Mouse (Mus musculus): ENCODE measurements at regions not wholly inside any gene's neighbourhood (a gene's known extent, or its start where the extent isn't known, plus 50 kb on each side); places are given as distances from the start of the nearest gene placed in this dataset.

GRCm38 (mm10) chr2:77358176-77358575, 77.8 kb upstream of the Sestd1 start:
- Histone ChIP-seq H3K27me3 (no peaks in the 10 kb centered on the region), H3K4me2 (no peak overlapping the region), H3K4me3 (no peak overlapping the region), H3K9ac (no peak overlapping the region), H3K36me3 (no peaks in the 10 kb centered on the region), H3K9me3 (no peaks in the 10 kb centered on the region), H3K27ac (no peak overlapping the region), H3K4me1 (no peaks in the 10 kb centered on the region)
- no peak for ATAC-seq (ENCODE audit: insufficient number of reproducible peaks, low FRiP score, low TSS enrichment, low read depth)
- 67% methylated on average over 6 of the region's 6 CpGs for WGBS

- ATAC-seq (ENCODE audit: insufficient number of reproducible peaks, low FRiP score, low TSS enrichment, low read depth), result no peak
- Histone ChIP-seq H3K4me1 (no peaks in the 10 kb centered on the region), H3K9me3 (no peaks in the 10 kb centered on the region), H3K4me2 (no peak overlapping the region), H3K4me3 (no peak overlapping the region), H3K27ac (no peak overlapping the region), H3K36me3 (no peaks in the 10 kb centered on the region), H3K9ac (no peak overlapping the region), H3K27me3 (no peaks in the 10 kb centered on the region)
- WGBS, result 71% methylated on average over 10 of the region's 10 CpGs
Measured at GRCm38 (mm10) chr2:77356798-77357197, 76.4 kb upstream of the Sestd1 start.

DNA sequence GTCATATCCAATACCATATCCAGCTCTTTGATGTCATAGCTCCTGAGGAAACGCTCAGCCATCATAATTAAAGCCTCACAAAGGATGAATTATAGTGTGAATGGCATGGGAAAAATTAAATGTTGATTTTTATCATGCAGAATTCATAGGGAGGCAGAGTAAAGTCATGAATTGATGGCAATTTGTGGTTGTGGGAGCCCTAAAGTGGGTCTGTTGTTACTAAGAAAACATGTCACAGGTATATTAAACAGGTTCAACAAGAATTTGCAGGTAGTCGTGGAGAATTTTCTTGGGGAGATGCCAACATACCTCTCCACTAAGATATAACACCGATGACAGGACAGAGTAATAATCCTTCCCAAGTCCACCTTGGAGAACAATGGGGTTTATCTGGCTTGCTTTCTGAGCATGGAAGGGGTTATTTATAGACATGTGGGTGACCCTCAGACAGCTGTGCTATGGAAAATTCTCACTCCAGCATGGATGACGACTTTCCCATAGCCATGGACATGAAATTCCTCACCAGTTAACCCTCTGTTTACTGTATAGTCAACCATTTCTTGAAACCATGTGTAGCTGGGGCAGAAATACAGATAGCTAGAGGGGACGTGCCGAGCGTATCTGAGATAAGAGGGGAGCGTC, 71.7 kb upstream of the Sestd1 start:
- 62% methylated on average over 8 of the region's 8 CpGs for WGBS
- no peaks in the 10 kb centered on the region for H3K4me1 ChIP-seq
- H3K27ac ChIP-seq, result no peak overlapping the region
- H3K27me3 ChIP-seq, result no peaks in the 10 kb centered on the region
- no peak overlapping the region for H3K4me2 ChIP-seq
- H3K9me3 ChIP-seq, result no peaks in the 10 kb centered on the region
- H3K4me3 ChIP-seq, result no peak overlapping the region
- no peak for ATAC-seq (ENCODE audit: insufficient number of reproducible peaks, low FRiP score, low TSS enrichment, low read depth)
- H3K36me3 ChIP-seq, result no peaks in the 10 kb centered on the region
- H3K9ac ChIP-seq, result no peak overlapping the region

DNA sequence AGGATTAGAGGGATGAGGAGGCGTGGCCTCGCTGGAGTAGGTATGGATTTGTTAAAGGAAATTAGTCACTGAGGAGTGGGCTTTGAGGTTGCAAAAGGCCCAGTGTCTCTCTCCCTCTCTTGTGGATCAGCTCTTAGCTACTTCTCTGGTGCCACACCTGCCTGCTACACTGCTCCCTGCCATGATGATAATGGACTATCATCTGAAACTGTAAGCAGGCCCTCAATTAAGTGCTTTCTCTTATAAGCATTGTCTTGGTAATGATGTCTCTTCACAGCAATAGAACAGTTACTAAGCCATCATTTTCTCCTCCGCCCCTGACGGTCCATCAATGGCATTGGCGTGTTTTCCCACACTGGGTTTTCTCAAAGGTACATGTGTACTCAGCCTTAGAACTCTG, 66.6 kb upstream of the Sestd1 start:
- Histone ChIP-seq H3K27me3 (no peaks in the 10 kb centered on the region), H3K36me3 (no peaks in the 10 kb centered on the region), H3K9ac (no peak overlapping the region), H3K9me3 (no peaks in the 10 kb centered on the region), H3K4me1 (peaks cover 4% of the 10 kb centered on the region; the same call in 1 of the 2 replicates), H3K27ac (no peak overlapping the region), H3K4me3 (no peak overlapping the region), H3K4me2 (no peak overlapping the region)
- ATAC-seq (ENCODE audit: insufficient number of reproducible peaks, low FRiP score, low TSS enrichment, low read depth), result no peak
- 95% methylated on average over 5 of the region's 5 CpGs for WGBS

- no peak overlapping the region for H3K4me3 ChIP-seq
- no peaks in the 10 kb centered on the region for H3K27me3 ChIP-seq
- no peaks in the 10 kb centered on the region for H3K9me3 ChIP-seq
- H3K4me2 ChIP-seq, result no peak overlapping the region
- H3K27ac ChIP-seq, result no peak overlapping the region
- no peak for ATAC-seq (ENCODE audit: insufficient number of reproducible peaks, low FRiP score, low TSS enrichment, low read depth)
- peaks cover 4% of the 10 kb centered on the region; the same call in 1 of the 2 replicates for H3K4me1 ChIP-seq
- H3K36me3 ChIP-seq, result no peaks in the 10 kb centered on the region
- 88% methylated on average over 16 of the region's 16 CpGs for WGBS
- H3K9ac ChIP-seq, result no peak overlapping the region
Measured at GRCm38 (mm10) chr2:77343736-77344440, 63.5 kb upstream of the Sestd1 start.

DNA sequence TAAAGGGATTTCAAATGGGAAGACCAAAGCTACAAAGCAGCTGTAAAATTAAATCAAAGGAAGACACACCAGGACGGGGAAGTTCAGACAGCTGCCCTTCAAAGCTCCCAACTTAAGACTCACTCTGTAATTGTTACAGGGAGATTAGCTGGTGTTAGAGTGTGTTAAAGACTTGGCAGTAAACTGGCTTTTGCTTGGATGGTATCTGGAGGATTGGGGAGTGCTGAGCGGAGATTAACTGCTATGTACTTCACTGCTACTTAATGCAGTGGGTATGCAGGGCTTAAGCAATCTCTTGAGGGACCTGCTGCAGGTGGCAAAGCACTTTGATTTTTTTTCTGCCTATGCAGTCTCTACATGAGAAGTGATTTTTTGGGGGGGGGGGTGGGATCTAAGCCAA, 62.0 kb upstream of the Sestd1 start:
- ATAC-seq (ENCODE audit: insufficient number of reproducible peaks, low FRiP score, low TSS enrichment, low read depth), result no peak
- Histone ChIP-seq H3K4me1 (peaks cover 4% of the 10 kb centered on the region; the same call in 1 of the 2 replicates), H3K27me3 (no peaks in the 10 kb centered on the region), H3K9ac (no peak overlapping the region), H3K4me2 (no peak overlapping the region), H3K36me3 (no peaks in the 10 kb centered on the region), H3K9me3 (no peaks in the 10 kb centered on the region), H3K4me3 (no peak overlapping the region), H3K27ac (no peak overlapping the region)
- 19% methylated on average over 2 of the region's 2 CpGs for WGBS

- Histone ChIP-seq H3K9me3 (no peaks in the 10 kb centered on the region), H3K4me3 (no peak overlapping the region), H3K27me3 (no peaks in the 10 kb centered on the region), H3K9ac (no peak overlapping the region), H3K27ac (no peak overlapping the region), H3K4me1 (peaks cover 4% of the 10 kb centered on the region; the same call in 1 of the 2 replicates), H3K4me2 (no peak overlapping the region), H3K36me3 (no peaks in the 10 kb centered on the region)
- WGBS, result 38% methylated on average over 12 of the region's 12 CpGs
- ATAC-seq (ENCODE audit: insufficient number of reproducible peaks, low FRiP score, low TSS enrichment, low read depth), result no peak
Measured at GRCm38 (mm10) chr2:77341575-77342332, 61.4 kb upstream of the Sestd1 start.

- Histone ChIP-seq H3K4me1 (peaks cover 1% of the 10 kb centered on the region), H3K36me3 (no peaks in the 10 kb centered on the region), H3K27me3 (no peaks in the 10 kb centered on the region), H3K4me2 (no peak overlapping the region), H3K9ac (no peak overlapping the region), H3K4me3 (no peak overlapping the region), H3K27ac (no peak overlapping the region), H3K9me3 (no peaks in the 10 kb centered on the region)
- no peak for ATAC-seq (ENCODE audit: insufficient number of reproducible peaks, low FRiP score, low TSS enrichment, low read depth)
- WGBS, result 83% methylated on average over 6 of the region's 6 CpGs
Measured at GRCm38 (mm10) chr2:77340076-77340475, 59.7 kb upstream of the Sestd1 start.

- no peak for ATAC-seq (ENCODE audit: insufficient number of reproducible peaks, low FRiP score, low TSS enrichment, low read depth)
- no peak overlapping the region for H3K27ac ChIP-seq
- no peaks in the 10 kb centered on the region for H3K27me3 ChIP-seq
- 85% methylated on average over 3 of the region's 3 CpGs for WGBS
- H3K4me2 ChIP-seq, result no peak overlapping the region
- peaks cover 11% of the 10 kb centered on the region for H3K4me1 ChIP-seq
- no peak overlapping the region for H3K9ac ChIP-seq
- no peaks in the 10 kb centered on the region for H3K36me3 ChIP-seq
- H3K4me3 ChIP-seq, result no peak overlapping the region
- H3K9me3 ChIP-seq, result no peaks in the 10 kb centered on the region
Measured at GRCm38 (mm10) chr2:77337786-77338406, 57.5 kb upstream of the Sestd1 start.

DNA sequence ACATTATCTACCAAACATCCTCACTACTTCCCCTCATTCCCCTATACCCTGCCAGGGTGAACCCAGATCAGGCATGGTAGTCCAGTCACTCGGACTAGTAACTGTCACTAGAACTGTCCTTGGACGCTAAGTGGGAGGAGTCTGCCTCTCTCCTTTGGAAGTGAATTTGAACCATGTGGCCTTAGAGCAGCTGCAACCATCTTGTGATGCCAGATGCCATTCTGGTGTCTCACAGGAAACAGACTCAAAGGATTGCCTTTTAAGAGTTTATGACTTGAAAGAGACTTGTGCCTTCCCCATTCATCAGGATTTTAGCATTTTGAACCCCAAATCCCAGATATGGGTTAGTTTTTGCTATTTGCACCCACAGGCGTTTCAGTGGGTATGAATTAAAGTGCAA, 56.9 kb upstream of the Sestd1 start:
- Histone ChIP-seq H3K4me2 (no peak overlapping the region), H3K4me1 (peaks cover 11% of the 10 kb centered on the region), H3K27ac (no peak overlapping the region), H3K27me3 (no peaks in the 10 kb centered on the region), H3K4me3 (no peak overlapping the region), H3K9me3 (no peaks in the 10 kb centered on the region), H3K36me3 (no peaks in the 10 kb centered on the region), H3K9ac (no peak overlapping the region)
- WGBS, result 65% methylated on average over 3 of the region's 3 CpGs
- ATAC-seq (ENCODE audit: insufficient number of reproducible peaks, low FRiP score, low TSS enrichment, low read depth), result no peak

- Histone ChIP-seq H3K27me3 (no peaks in the 10 kb centered on the region), H3K4me2 (no peak overlapping the region), H3K9me3 (no peaks in the 10 kb centered on the region), H3K27ac (no peak overlapping the region), H3K4me1 (peaks cover 11% of the 10 kb centered on the region), H3K4me3 (no peak overlapping the region), H3K36me3 (no peaks in the 10 kb centered on the region), H3K9ac (no peak overlapping the region)
- WGBS, result 86% methylated on average over 3 of the region's 3 CpGs
- ATAC-seq (ENCODE audit: insufficient number of reproducible peaks, low FRiP score, low TSS enrichment, low read depth), result no peak
Measured at GRCm38 (mm10) chr2:77336810-77337209, 56.4 kb upstream of the Sestd1 start.

DNA sequence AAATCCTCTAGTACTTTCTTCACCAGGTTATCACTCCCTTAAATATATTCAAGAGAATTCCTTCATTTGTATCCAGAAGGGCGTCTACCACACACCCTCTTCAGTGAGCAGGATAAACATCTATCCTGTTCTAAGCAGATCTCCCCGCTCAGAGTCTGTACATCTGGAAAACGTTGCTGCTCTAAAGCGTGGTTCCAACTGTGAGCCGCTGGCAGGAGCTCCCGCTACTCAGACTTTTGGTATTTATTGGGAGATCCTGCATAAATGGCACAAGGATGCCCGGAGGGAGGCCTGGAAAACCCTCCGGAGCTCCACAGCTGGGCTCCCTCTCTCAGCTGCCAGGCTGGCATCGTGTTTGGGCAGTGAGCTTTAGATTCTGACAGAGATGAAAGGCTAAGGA, 54.3 kb upstream of the Sestd1 start:
- no peak overlapping the region for H3K9ac ChIP-seq
- peaks cover 11% of the 10 kb centered on the region for H3K4me1 ChIP-seq
- no peak overlapping the region for H3K4me3 ChIP-seq
- H3K4me2 ChIP-seq, result no peak overlapping the region
- H3K9me3 ChIP-seq, result no peaks in the 10 kb centered on the region
- 37% methylated on average over 9 of the region's 9 CpGs for WGBS
- no peaks in the 10 kb centered on the region for H3K27me3 ChIP-seq
- no peaks in the 10 kb centered on the region for H3K36me3 ChIP-seq
- peak overlapping the region; percentile 68 for H3K27ac ChIP-seq
- ATAC-seq (ENCODE audit: insufficient number of reproducible peaks, low FRiP score, low TSS enrichment, low read depth), result 0 out of 2 replicates have a peak, but pooled peaks have one; percentile 74

All from limb, embryonic 15.5 days (tissue).